Mouse (Mus musculus) bone marrow, adult 2 months (tissue): ENCODE data around the gene Hrg.

Source experiments
- CTCF ChIP-seq: fragments of 200-500 bp; IDR thresholded peaks from 2 replicates; pipeline ENCODE4 v1.5.1; 2011; ENCODE audit warnings: low read length, control low read depth; ENCODE audit not compliant: control insufficient read depth, insufficient read depth
- POLR2A ChIP-seq: fragments of 200-500 bp; IDR thresholded peaks from 2 replicates; pipeline ENCODE4 v1.6.1; 2011; ENCODE audit warnings: low read depth, mild to moderate bottlenecking, control low read depth, low read length, borderline replicate concordance; ENCODE audit not compliant: control insufficient read depth

GRCm38 (mm10) chr16:22956085-22956439 lies 5.2 kb downstream of the Hrg start:
- TF ChIP-seq POLR2A (no peak), CTCF (no peak)
